Mouse (Mus musculus): ENCODE measurements around the gene Map3k6. TPM values are rescaled to one million over a fixed set of nuclear protein-coding genes. Genes with fewer than 3 reads are reported as not detected.
A peak's percentile ranks its signal among the peaks of the same experiment; 100 is the strongest.

Gene Map3k6
- polyA plus RNA-seq, 1 experiment from 2014 or later: 2.6 TPM

DNA sequence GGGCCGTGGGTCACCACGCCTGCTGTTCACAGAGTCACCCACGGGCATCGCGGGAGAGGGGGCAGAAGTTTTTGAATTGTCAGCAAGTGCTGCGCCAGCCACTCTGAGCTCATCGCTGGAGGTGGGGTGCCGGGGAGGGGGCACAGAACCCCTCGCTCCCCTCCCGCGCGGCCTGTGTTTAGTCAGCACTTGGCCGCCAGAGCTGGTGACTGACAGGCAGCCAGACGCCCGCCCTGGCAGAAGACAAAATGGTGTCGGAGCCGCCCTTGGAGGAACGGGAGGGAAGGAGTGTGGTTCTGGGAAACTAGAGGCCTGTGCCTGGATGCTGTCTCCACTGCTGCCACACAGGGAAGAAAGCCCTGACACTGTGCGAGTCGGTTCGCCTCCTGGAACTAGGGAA lies 40.3 kb upstream of the Map3k6 start:
- Histone ChIP-seq H3K27me3 (ENCODE audit: control insufficient read depth, insufficient read depth, low read length) (no peaks in the 10 kb centered on the region), H3K4me2 (ENCODE audit: low read depth, low read length) (no peak overlapping the region), H3K27ac (ENCODE audit: low read depth, low read length) (peak overlapping the region; percentile 62), H3K9me3 (ENCODE audit: control insufficient read depth, low read length) (no peaks in the 10 kb centered on the region), H3K4me1 (ENCODE audit: control insufficient read depth, insufficient read depth, low read length) (peaks cover 46% of the 10 kb centered on the region), H3K36me3 (ENCODE audit: control insufficient read depth, insufficient read depth, low read length) (no peaks in the 10 kb centered on the region), H3K4me3 (ENCODE audit: low read depth, low read length) (no peak overlapping the region), H3K9ac (replicated peaks; ENCODE audit: low read depth, low read length) (no peak overlapping the region)
- ATAC-seq (ENCODE audit: low read depth): no peak
- WGBS: 44% methylated on average over 21 of the region's 21 CpGs

DNA sequence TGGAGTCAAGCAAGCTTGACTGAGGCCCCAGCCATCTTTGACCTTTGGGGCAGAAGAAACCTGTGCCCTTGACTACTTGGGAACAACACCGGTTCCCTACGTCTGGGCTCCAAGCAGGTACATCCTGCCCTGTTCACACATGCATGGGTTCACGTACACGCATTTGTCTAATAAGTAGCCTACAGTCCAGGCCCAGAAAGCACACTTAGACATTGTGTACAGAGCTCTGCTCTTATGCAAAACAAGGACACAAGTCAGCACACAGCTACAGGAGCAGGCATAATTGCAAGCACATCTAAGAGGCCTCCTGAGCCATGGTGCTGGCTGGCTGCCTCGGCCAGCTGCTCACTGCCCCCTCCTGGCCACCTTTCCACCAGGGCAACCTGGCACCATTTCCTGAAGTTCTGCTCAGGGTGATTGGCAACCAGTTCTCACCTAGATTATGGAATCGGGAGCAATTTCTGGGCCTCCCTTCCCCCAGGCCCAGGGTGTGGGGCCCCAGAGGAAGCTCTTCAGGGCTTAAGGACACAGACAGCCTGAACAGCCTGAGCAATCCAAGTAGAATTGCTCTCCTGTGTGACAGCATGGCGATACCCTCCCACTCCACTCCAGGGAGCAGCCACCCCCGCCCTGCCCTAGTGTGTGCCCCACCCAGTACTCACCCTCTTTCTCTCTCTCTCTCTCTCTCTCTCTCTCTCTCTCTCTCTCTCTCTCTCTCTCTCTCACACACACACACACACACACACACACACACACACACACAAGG lies 39.4 kb upstream of the Map3k6 start:
- no peak overlapping the region for H3K4me2 ChIP-seq (ENCODE audit: low read depth, low read length)
- H3K9ac ChIP-seq (replicated peaks; ENCODE audit: low read depth, low read length): no peak overlapping the region; the same call in 1 of the 2 replicates
- ATAC-seq (ENCODE audit: low read depth): no peak
- no peak overlapping the region for H3K4me3 ChIP-seq (ENCODE audit: low read depth, low read length)
- H3K4me1 ChIP-seq (ENCODE audit: control insufficient read depth, insufficient read depth, low read length): peaks cover 46% of the 10 kb centered on the region
- WGBS: 68% methylated on average over 8 of the region's 8 CpGs
- no peaks in the 10 kb centered on the region for H3K36me3 ChIP-seq (ENCODE audit: control insufficient read depth, insufficient read depth, low read length)
- H3K27ac ChIP-seq (ENCODE audit: low read depth, low read length): peak overlapping the region; percentile 62
- no peaks in the 10 kb centered on the region for H3K9me3 ChIP-seq (ENCODE audit: control insufficient read depth, low read length)
- H3K27me3 ChIP-seq (ENCODE audit: control insufficient read depth, insufficient read depth, low read length): no peaks in the 10 kb centered on the region

DNA sequence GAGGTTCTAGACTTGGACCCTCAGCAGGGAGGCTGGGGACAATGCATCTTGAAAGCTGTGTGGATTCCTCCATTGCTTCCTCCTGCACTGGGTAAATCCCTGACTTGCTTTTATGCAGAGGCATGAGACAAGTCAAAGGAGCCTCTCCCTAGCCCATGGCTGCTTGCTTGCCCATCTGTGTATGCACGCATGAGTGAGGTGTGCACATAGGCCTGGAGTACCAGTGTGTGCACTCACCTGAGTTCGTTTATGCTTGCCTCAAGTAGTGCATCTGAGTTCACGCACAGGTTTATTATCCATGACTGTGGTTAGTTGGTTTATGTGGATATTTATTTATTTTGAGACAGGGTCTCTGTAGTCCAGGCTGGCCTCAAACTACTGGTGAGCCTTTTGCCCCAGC lies 38.4 kb upstream of the Map3k6 start:
- ATAC-seq (ENCODE audit: low read depth): no peak
- no peak overlapping the region for H3K9ac ChIP-seq (replicated peaks; ENCODE audit: low read depth, low read length)
- H3K4me1 ChIP-seq (ENCODE audit: control insufficient read depth, insufficient read depth, low read length): peaks cover 37% of the 10 kb centered on the region
- H3K27me3 ChIP-seq (ENCODE audit: control insufficient read depth, insufficient read depth, low read length): no peaks in the 10 kb centered on the region
- H3K4me3 ChIP-seq (ENCODE audit: low read depth, low read length): no peak overlapping the region
- H3K9me3 ChIP-seq (ENCODE audit: control insufficient read depth, low read length): no peaks in the 10 kb centered on the region
- WGBS: 99% methylated on average over 3 of the region's 3 CpGs
- no peak overlapping the region for H3K27ac ChIP-seq (ENCODE audit: low read depth, low read length)
- H3K4me2 ChIP-seq (ENCODE audit: low read depth, low read length): no peak overlapping the region
- no peaks in the 10 kb centered on the region for H3K36me3 ChIP-seq (ENCODE audit: control insufficient read depth, insufficient read depth, low read length)

DNA sequence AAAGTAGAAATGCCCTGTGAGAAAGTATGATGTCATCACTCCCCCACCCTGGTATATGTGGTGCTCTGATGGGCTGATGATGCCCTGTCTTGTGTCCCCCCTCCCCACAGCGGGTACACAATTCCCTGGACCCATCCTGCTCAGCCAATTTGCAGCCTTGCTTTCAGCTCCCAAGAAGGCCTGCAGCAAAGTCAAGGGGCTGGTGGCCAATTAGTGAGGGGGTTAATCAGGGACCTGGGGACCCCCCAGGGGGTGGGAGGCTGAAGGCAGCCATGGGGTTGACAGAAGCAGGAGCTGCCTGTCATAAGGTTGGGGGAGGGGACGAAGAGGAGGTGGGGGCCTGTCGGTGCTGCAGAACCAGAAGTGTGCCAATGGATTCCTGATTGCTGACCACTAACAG lies 37.0 kb upstream of the Map3k6 start:
- WGBS: 61% methylated on average over 3 of the region's 3 CpGs
- H3K9me3 ChIP-seq (ENCODE audit: control insufficient read depth, low read length): no peaks in the 10 kb centered on the region

DNA sequence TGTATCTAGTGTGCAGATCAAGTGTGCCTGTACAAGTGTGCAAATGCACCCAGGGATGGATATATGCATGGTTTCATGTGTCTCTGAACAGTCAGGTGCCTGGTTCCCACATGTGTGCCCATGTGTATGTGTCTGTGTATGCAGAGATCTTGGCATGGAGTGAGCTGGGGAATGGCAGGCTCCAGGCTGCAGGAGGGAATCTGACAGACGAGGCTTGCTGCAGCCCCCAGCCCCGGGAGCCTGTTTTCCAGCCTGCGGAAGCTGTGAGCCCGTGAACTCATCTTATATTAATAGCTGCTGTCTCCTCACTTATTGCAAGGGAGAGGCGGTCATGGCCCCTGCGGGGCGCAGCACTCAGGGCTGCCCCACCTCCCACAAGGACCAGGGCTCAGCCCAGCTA lies 36.2 kb upstream of the Map3k6 start:
- no peak for ATAC-seq (ENCODE audit: low read depth)
- Histone ChIP-seq H3K9ac (replicated peaks; ENCODE audit: low read depth, low read length) (0 out of 2 replicates have a peak overlapping the region, but pooled peaks have one; percentile 26), H3K4me1 (ENCODE audit: control insufficient read depth, insufficient read depth, low read length) (peaks cover 17% of the 10 kb centered on the region), H3K9me3 (ENCODE audit: control insufficient read depth, low read length) (no peaks in the 10 kb centered on the region), H3K4me3 (ENCODE audit: low read depth, low read length) (no peak overlapping the region), H3K4me2 (ENCODE audit: low read depth, low read length) (no peak overlapping the region), H3K27me3 (ENCODE audit: control insufficient read depth, insufficient read depth, low read length) (no peaks in the 10 kb centered on the region), H3K36me3 (ENCODE audit: control insufficient read depth, insufficient read depth, low read length) (no peaks in the 10 kb centered on the region), H3K27ac (ENCODE audit: low read depth, low read length) (peak overlapping the region; percentile 62)
- WGBS: 35% methylated on average over 7 of the region's 7 CpGs

More for the DNA sequence above, 37.0 kb upstream of the Map3k6 start:
- Histone ChIP-seq H3K4me1 (ENCODE audit: control insufficient read depth, insufficient read depth, low read length) (peaks cover 24% of the 10 kb centered on the region), H3K27me3 (ENCODE audit: control insufficient read depth, insufficient read depth, low read length) (no peaks in the 10 kb centered on the region), H3K9ac (replicated peaks; ENCODE audit: low read depth, low read length) (no peak overlapping the region), H3K4me2 (ENCODE audit: low read depth, low read length) (no peak overlapping the region), H3K36me3 (ENCODE audit: control insufficient read depth, insufficient read depth, low read length) (no peaks in the 10 kb centered on the region), H3K27ac (ENCODE audit: low read depth, low read length) (no peak overlapping the region), H3K4me3 (ENCODE audit: low read depth, low read length) (no peak overlapping the region)
- ATAC-seq (ENCODE audit: low read depth): no peak

DNA sequence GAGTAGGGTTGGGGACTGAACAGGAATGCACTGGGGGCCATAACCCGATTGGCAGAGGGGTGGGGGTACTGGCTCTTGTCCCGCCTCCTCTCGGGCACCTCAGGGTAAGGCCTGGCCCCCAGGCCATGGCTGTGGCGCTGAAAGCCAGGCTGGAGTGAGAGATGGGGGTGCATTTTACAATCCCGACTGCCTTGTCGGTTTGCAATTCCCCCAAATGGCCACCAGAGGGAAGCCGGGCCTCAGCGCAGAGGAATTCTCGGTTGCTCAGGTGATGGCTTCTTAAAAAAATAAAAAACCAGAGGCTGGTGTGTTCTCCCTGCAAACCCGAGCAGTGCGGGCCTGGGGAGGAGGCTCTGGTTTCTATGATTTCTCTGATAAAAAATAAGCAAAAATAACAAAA lies 31.3 kb upstream of the Map3k6 start:
- no peak overlapping the region for H3K4me3 ChIP-seq (ENCODE audit: low read depth, low read length)
- ATAC-seq (ENCODE audit: low read depth): no peak
- no peaks in the 10 kb centered on the region for H3K36me3 ChIP-seq (ENCODE audit: control insufficient read depth, insufficient read depth, low read length)
- peaks cover 15% of the 10 kb centered on the region for H3K4me1 ChIP-seq (ENCODE audit: control insufficient read depth, insufficient read depth, low read length)
- H3K9ac ChIP-seq (replicated peaks; ENCODE audit: low read depth, low read length): no peak overlapping the region
- H3K27me3 ChIP-seq (ENCODE audit: control insufficient read depth, insufficient read depth, low read length): peaks cover 7% of the 10 kb centered on the region
- no peak overlapping the region for H3K27ac ChIP-seq (ENCODE audit: low read depth, low read length)
- no peak overlapping the region for H3K4me2 ChIP-seq (ENCODE audit: low read depth, low read length)
- WGBS: 4% methylated on average over 11 of the region's 11 CpGs
- no peaks in the 10 kb centered on the region for H3K9me3 ChIP-seq (ENCODE audit: control insufficient read depth, low read length)

DNA sequence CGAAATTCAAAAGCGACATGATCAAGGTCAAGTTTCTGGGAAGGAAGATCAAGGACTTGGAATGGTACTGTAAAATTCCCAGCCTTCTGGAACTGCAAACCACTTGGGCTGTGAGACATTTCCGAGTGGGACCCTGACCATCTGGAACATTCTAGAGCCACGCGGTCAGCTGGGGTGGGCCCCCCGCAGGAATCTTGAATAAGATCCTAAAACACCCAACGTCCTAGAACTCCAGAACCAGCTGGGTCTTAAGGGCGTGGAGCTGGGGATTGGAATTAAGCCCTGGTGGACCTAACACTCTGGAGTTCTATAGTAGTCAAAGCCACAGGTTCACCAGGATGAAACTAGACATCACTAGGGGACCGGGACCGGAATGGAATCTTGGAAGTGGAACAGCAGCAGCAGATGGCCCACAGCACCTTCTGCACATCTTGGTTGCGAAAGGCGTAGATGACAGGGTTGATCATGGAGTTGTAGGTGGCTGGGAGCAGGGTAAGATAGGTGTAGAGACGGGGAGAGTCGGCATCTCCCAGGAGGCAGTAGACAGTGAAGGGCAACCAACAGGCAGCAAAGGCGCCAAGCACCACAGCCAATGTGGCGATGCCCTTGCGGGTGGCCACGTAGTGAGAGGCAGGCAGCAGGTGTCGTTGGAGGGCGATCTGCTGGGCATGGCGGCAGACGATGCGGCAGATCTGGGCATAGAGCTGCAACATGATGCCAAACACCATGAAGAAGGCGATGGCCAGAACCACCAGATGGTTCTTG lies 30.4 kb upstream of the Map3k6 start:
- no peak for ATAC-seq (ENCODE audit: low read depth)
- Histone ChIP-seq H3K27ac (ENCODE audit: low read depth, low read length) (no peak overlapping the region), H3K9ac (replicated peaks; ENCODE audit: low read depth, low read length) (no peak overlapping the region), H3K4me3 (ENCODE audit: low read depth, low read length) (no peak overlapping the region), H3K36me3 (ENCODE audit: control insufficient read depth, insufficient read depth, low read length) (no peaks in the 10 kb centered on the region), H3K9me3 (ENCODE audit: control insufficient read depth, low read length) (no peaks in the 10 kb centered on the region), H3K4me2 (ENCODE audit: low read depth, low read length) (no peak overlapping the region), H3K4me1 (ENCODE audit: control insufficient read depth, insufficient read depth, low read length) (peaks cover 13% of the 10 kb centered on the region), H3K27me3 (ENCODE audit: control insufficient read depth, insufficient read depth, low read length) (peaks cover 7% of the 10 kb centered on the region)
- 94% methylated on average over 24 of the region's 24 CpGs for whole genome bisulfite sequencing

DNA sequence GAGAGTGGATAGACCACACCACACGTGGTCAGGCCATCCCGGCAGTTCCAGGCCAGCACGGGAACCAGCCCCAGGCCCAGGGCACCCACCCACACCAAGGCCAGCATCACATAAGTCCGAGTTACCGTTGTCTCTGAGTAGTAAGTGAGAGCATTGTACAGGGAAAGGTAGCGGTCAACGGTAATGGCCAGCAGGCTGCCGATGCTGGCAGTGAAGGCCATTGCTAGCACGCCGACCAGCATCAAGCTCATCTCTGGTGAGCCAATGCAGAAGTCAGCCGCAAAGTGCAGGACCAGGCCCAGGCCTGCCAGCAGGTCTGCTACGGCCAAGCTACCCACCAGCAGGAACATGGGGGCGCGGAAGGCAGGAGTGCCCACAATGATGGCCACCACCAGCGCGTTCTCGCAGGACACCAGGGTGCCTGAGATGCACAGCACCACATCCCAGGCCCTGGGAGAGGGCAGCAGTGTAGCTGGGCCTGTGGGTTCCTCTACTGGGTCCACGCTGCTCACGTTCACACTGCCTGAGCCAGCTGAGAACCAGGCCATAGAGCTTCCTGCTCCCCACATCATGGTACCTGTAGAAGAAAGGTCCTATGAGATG lies 29.7 kb upstream of the Map3k6 start:
- WGBS: 91% methylated on average over 19 of the region's 19 CpGs
- H3K27ac ChIP-seq (ENCODE audit: low read depth, low read length): no peak overlapping the region
- H3K4me3 ChIP-seq (ENCODE audit: low read depth, low read length): no peak overlapping the region
- no peaks in the 10 kb centered on the region for H3K36me3 ChIP-seq (ENCODE audit: control insufficient read depth, insufficient read depth, low read length)
- ATAC-seq (ENCODE audit: low read depth): no peak
- H3K9ac ChIP-seq (replicated peaks; ENCODE audit: low read depth, low read length): no peak overlapping the region
- peaks cover 13% of the 10 kb centered on the region for H3K4me1 ChIP-seq (ENCODE audit: control insufficient read depth, insufficient read depth, low read length)
- no peak overlapping the region for H3K4me2 ChIP-seq (ENCODE audit: low read depth, low read length)
- H3K27me3 ChIP-seq (ENCODE audit: control insufficient read depth, insufficient read depth, low read length): peaks cover 7% of the 10 kb centered on the region
- no peaks in the 10 kb centered on the region for H3K9me3 ChIP-seq (ENCODE audit: control insufficient read depth, low read length)

Data from neural tube, embryonic 14.5 days (tissue).